Mouse (Mus musculus): Measurements from ENCODE around the gene Caly.

Gene Caly

GRCm38 (mm10) chr7:140082242-140082678, at the start of gene Caly:
Gene Caly (minus strand): TSS chr7:140082548.
- peak; percentile 93 to 94 for DNase-seq (ENCODE audit: low spot score in 2 of 2)

DNA sequence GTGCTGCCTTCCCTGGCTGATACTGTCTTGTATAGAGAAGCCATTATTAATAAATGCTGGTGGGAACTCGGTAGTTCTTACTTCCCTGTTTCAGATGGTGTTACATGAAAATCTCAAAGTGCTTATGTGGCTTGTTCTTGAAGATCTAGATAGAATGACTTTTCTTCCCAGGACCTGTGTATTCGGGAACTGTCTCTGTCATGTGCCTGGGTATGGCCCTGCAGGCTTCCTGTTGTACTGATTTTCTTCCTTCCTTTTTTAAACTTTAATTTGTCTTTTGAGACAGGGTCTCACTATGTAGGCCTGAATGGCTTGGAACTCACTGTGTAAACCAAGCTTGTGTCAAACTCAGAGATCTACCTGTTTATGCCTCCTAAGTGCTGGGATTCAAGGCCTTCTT, 45.6 kb upstream of the Caly start:
- no peak for DNase-seq (ENCODE audit: low spot score in 2 of 2)

- no peak for DNase-seq (ENCODE audit: low spot score in 2 of 2)
Measured at GRCm38 (mm10) chr7:140126934-140127333, 44.6 kb upstream of the Caly start.

DNA sequence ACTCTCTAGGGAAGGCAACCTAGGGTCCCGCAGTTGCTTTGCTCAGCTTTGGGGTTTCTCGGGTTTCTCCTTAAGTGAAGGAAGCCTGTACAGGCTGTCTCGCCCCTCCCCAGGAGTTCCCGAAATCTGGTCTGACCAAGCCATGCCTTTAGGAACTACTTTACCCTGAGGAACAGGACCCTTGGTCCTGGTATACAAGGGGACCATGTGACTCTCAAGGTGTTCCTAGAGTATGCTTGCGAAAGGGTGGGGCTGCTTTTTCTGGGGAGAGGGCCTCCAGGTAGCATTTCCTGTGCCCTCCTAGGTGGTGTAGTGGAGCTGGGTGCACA, 43.6 kb upstream of the Caly start:
- DNase-seq (ENCODE audit: low spot score in 2 of 2): no peak

- peak; percentile 84 to 85 for DNase-seq (ENCODE audit: low spot score in 2 of 2)
Measured at GRCm38 (mm10) chr7:140125278-140126021, 43.1 kb upstream of the Caly start.

DNA sequence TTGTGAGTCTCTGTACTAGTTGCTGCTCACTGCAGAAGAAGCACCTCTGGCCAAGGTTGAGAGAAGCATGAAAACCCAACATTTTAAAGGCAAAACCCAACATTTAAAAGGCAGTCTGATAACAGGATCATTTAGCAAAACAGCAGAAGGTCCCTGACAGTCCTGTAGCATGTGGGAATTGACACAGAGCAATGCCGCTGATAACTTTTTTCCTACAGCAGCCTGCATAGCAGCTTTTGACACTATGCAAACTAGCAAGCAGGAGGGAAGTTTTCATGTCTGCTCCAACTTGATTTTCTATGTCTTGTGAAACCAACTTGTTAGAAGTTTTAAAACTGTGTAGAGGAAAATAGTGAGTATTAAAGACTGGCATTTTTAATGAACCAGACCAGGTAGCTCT, 42.0 kb upstream of the Caly start:
- DNase-seq (ENCODE audit: low spot score in 2 of 2): no peak

- no peak for DNase-seq (ENCODE audit: low spot score in 2 of 2)
Measured at GRCm38 (mm10) chr7:140122765-140123164, 40.4 kb upstream of the Caly start.

GRCm38 (mm10) chr7:140121338-140121910, 39.1 kb upstream of the Caly start:
- DNase-seq (ENCODE audit: low spot score in 2 of 2): no peak

DNA sequence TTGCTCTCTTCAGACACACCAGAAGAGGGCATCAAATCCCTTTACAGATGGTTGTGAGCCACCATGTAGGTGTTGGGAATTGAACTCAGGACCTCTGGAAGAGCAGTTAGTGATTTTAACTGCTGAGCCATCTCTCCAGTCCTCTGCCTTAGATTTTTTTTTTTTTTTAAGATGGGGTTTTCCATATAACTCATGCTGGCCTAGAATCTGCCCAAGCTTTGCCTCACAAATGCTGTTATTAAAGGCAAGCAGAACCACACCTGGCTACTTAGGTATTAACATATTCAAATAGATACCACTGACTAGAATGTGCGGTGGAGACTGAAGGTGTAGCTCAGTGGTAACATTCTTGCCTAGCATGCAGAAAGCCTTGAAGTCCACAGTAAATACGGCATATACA, 38.1 kb upstream of the Caly start:
- no peak for DNase-seq (ENCODE audit: low spot score in 2 of 2)

GRCm38 (mm10) chr7:140116329-140117054, 34.1 kb upstream of the Caly start, which contains the start of gene Echs1:
Gene Echs1 (minus strand): TSS chr7:140116476.
- DNase-seq (ENCODE audit: low spot score in 2 of 2): peak; percentile 82 to 85

DNA sequence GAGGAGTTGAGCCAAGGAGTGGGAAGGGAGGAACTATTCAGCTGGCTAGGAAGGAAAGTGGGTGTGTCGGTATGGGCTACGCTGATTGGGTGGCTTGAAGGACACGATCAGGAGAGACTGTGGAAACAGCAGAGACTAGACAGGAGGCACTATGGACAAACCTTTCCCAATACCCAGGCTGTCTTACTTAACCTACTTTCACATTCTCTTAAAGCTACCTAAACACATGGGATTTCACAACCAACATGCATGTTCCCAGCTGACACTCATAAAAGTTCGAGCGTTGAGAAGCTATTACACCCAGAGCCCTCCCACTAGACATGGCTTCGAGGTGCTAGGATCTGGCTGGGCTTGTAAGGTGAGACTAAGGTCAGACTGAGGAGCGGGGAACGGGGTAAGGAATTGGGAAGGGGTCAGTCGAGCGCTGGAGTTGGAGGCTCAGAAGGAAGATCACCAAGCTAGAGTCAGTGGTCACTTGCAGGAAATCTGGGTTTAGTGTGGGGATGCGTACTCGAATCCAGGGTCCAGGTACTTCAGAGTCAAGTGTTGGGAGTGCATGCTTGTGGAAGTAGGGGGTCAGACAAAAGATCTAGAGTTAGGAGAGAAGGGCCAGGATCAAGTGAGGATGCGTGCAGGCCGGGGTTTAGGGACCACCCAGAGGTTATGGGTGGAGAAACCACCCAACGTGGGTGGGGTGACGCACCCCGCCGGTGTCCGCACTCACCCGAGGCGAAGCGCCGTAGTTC, 33.4 kb upstream of the Caly start, which contains the start of gene Paox:
Gene Paox, plus strand, starts transcription at position 217 of the 746 bp plus-strand sequence.
- DNase-seq (ENCODE audit: low spot score in 2 of 2): peak; percentile 56 to 64

DNA sequence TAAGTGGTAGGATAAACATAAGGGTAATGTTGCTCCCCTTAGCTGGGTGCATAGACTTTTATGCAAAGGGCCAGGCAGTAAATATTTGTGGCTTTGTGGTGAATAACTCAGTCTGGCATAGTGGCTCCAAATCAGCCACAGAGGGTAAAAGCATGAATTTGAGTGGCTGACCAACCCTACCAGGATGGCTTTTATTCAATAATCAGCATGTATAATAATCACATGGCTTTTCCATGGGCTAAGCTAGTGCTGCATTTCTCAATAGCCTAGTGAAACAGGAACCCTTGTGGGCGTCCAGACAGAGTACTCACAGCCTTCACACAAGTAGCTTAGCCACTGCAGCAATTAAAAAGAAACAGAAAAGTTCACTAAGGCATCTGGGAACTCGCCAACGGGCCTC, 29.6 kb upstream of the Caly start:
- DNase-seq (ENCODE audit: low spot score in 2 of 2): no peak

GRCm38 (mm10) chr7:140104009-140104408, 21.7 kb upstream of the Caly start:
- no peak for DNase-seq (ENCODE audit: low spot score in 2 of 2)

DNA sequence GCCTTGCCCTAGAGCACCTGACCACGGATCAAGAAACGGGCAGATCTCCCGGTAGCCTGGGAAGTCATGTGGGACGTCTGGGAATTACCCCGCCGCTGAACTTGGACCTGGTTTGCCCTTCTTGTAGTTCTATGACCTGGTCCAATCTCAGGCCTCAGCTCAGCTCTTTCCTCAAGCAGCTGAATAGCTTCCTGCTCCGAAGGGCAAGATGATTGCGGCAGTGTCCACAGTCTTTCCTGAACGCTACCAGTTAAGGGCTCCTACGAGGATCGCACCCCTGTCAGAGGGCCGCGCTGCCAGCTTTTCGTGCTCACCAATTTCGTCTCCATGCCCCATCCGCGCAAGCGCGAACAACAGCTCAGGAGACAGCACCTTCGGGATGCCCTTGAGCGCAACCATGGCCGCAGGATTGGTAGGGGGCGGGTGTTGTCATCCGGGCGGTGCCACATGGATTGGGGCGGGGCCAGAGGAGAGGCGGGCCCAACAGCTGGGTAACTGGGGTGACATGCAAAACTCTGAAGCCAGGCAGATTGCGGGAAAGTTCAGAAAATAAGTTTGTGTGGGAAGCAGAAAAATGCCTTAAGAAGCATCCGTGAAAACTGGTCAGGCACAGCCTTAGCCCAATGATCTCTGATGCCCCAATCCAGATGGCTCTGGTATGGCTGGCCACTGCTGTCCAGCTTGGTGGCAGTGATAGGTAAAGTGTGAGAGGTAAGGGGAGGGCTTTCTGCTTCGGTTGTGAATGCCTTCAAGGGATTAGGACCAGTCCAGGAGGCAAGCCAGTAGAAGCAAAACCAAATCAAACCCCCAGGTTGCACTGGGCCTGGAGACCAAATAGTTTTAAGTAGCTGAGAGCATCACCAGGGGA, 19.9 kb upstream of the Caly start, which contains the start of gene Fuom:
Gene Fuom, minus strand, starts transcription at position 449 of the 868 bp plus-strand sequence.
- DNase-seq (ENCODE audit: low spot score in 2 of 2): peak; percentile 85 to 86

GRCm38 (mm10) chr7:140101498-140101897, 19.1 kb upstream of the Caly start:
- peak in 1 of 2 experiments; percentile 24 for DNase-seq (ENCODE audit: low spot score in 2 of 2)

DNA sequence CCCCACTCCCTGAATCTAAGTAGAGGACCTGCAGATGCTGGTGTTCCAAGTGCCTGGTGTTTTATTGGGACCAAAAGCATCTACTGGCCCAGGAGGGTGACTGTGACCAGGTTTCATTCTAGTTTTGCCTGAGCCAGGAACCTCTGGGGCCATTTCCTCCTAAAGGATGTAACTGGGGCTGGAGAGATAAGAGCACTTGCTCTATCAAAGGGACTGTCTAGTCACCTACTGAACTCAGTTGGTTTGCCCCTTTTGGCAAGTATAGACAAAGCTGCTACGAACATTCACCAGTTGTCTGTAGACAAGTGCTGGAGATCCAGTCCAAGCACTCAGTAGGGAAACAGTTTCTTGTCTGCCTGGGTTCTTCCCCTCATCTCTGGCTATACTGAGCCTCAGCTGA, 16.1 kb upstream of the Caly start:
- no peak for DNase-seq (ENCODE audit: low spot score in 2 of 2)

- DNase-seq (ENCODE audit: low spot score in 2 of 2): no peak
Measured at GRCm38 (mm10) chr7:140096055-140096454, 13.7 kb upstream of the Caly start.

- no peak for DNase-seq (ENCODE audit: low spot score in 2 of 2)
Measured at GRCm38 (mm10) chr7:140095556-140095955, 13.2 kb upstream of the Caly start.

DNA sequence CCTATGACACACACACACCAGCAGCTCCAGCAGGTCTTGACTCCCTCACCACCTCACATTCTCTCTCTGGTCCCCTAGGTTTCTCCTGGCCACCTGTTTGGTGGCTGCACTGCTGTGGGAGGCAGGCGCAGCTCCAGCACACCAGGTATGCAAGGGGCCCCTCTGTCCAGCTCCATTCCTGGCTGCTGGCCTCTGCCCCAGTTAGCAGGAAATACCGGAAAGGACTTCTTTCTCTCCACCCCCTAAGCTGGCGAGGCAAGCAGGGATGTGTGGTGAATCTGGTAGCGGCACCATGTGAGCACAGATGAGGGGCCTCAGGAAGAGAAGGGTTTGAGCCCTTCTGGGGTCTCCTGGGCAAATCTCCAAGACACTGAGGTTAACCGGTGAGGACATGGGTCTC, 12.6 kb upstream of the Caly start:
- DNase-seq (ENCODE audit: low spot score in 2 of 2): no peak

DNA sequence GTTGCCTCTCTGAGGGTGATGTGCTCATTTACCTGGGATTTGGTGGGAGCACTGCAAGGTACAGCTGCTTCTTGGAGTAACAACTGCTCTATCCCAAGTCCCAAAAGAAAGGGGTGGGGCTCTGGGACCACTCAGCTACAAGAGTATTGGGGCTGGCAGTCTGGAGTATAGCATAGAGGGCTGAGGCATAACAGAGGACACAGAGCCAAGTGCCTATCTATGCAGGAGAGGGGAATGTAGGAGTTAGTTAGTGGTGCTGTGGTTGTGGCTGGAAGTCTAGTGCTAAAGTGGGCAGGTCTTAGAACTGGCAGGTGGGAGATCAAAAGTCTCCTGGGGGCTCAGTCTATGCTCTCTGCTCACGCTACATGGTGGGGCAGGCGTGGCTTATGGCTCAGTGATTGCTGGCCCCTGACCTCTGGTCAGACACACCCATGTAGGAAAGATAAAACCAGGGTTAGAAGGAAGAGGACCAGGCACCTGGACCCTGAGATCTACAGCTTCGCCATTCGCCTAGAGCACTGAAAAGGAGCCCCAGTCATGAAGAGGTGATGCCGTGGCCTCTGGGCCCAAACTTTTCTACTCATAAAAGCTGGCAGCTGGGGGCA, 10.7 kb upstream of the Caly start, which contains the start of gene Prap1:
Gene Prap1, plus strand, starts transcription at position 472 of the 605 bp plus-strand sequence.
- no peak for DNase-seq (ENCODE audit: low spot score in 2 of 2)

Measured in right cerebral cortex, adult 2 months (tissue).